In the genomic region with DNA sequence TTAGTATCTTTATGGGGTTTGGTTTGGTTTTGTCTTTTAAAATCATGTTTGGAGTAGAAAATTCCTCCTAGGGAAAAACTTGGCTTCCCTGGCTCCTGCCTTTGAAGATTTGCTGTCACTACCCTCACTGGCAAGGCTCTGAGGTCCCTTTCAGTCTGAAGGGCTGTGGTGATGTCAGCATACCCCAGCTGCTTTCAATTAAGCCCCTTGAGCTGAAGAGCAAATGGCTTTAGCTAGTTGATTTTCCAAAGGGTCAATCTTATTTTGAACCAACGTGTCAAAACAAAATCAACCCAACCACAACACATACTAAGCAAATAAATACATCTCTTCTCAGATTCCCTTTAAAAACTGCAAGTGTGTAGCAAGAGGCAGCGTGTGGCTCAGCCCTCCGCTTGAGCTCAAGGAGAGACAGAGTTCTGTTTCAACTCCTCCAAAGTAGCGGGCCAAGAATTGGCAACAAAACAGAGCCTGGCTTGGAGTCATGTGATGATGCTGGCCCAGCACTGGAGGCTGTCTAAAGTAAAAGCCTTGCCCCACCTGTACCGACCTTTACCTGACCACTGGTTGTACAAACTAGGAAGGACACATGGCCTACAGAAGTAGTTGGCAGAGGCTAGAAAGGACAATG, we compare ENCODE assay signal across 9 mouse cellular contexts. TPM values are rescaled to one million over a fixed set of nuclear protein-coding genes. Genes with fewer than 3 reads are reported as not detected.
DNase-seq lines count a peak whose midpoint lies in the region; ATAC-seq and TF ChIP-seq lines count a peak whose summit lies in the region.
"Had no signal": no experiment of that assay in that cellular context is flagged by ENCODE, and none has a peak within 500 bp of the region (broad histone marks: within the 10 kb centered on the region; RNA-seq: fewer than 3 reads in every experiment).

No protein-coding gene starts in this region.

- intact Hi-C loops in heart, postnatal 10 days (cut with DNase I) = no loop called here

- no peak for ATAC-seq in limb, embryonic 15.5 days (ENCODE audit: insufficient number of reproducible peaks, low FRiP score, low TSS enrichment, low read depth)

- no peak overlapping the region for H3K4me3 ChIP-seq in heart, embryonic 10.5 days
- no peak overlapping the region for H3K4me3 ChIP-seq in layer of hippocampus, adult 2 months
- H3K4me3 ChIP-seq in limb, embryonic 15.5 days = no peak overlapping the region

- no peak for DNase-seq in heart, embryonic 10.5 days (ENCODE audit: low spot score)
- no peak for DNase-seq in heart, postnatal 10 days
- DNase-seq in layer of hippocampus, adult 2 months (ENCODE audit: low spot score in 2 of 2) = no peak
- no peak for DNase-seq in layer of hippocampus, postnatal 14 days (ENCODE audit: low spot score in 2 of 2)
- DNase-seq in embryo, embryonic 10 days (ENCODE audit: low spot score) = peak; percentile 79
- DNase-seq in thymus, adult 18-20 months = no peak
- DNase-seq in right cerebral cortex, postnatal 14 days = no peak

- no peak for TF ChIP-seq CTCF in layer of hippocampus, adult 2 months (conservative IDR thresholded peaks at IDR 0.05)

- H3K4me1 ChIP-seq in heart, embryonic 10.5 days = peaks cover 45% of the 10 kb centered on the region
- peaks cover 47% of the 10 kb centered on the region for H3K4me1 ChIP-seq in limb, embryonic 15.5 days

- 0 out of 2 replicates have a peak, but pooled peaks cover 7% of the 10 kb centered on the region for H3K27me3 ChIP-seq in heart, embryonic 10.5 days (ENCODE audit: insufficient read depth, poor library complexity, severe bottlenecking)
- H3K27me3 ChIP-seq in limb, embryonic 15.5 days = no peaks in the 10 kb centered on the region

- H3K36me3 ChIP-seq in heart, embryonic 10.5 days = no peaks in the 10 kb centered on the region
- H3K36me3 ChIP-seq in limb, embryonic 15.5 days = no peaks in the 10 kb centered on the region

- no peaks in the 10 kb centered on the region for H3K9me3 ChIP-seq in heart, embryonic 10.5 days
- H3K9me3 ChIP-seq in limb, embryonic 15.5 days = no peaks in the 10 kb centered on the region

- no peak overlapping the region for H3K4me2 ChIP-seq in limb, embryonic 15.5 days
- H3K4me2 ChIP-seq: midbrain, embryonic 11.5 days had no signal

- no peak overlapping the region for H3K9ac ChIP-seq in limb, embryonic 15.5 days

- WGBS in heart, embryonic 10.5 days = 51% methylated on average over 5 of the region's 5 CpGs
- whole genome bisulfite sequencing in limb, embryonic 15.5 days = 42% methylated on average over 5 of the region's 5 CpGs

- peak overlapping the region; percentile 50; the same call in 1 of the 2 replicates for H3K27ac ChIP-seq in heart, embryonic 10.5 days
- peak overlapping the region; percentile 47 for H3K27ac ChIP-seq in layer of hippocampus, adult 2 months
- H3K27ac ChIP-seq in limb, embryonic 15.5 days = peak overlapping the region; percentile 67

RNA-seq across cellular contexts. Expression of a gene that starts 17.3 kb away (rescaled TPM):
- polyA plus RNA-seq in heart, embryonic 10.5 days (2016; fragmentation: Nextera tagmentation; extraction: Ambion mirVana) = 148 and 154 TPM in 2 replicates
- 100 to 1,000 TPM; 105 to 121 TPM for total RNA-seq in heart, postnatal 10 days (2021)
- total RNA-seq in layer of hippocampus, adult 2 months (2021) = 10 to 100 TPM; 70.3 to 82.5 TPM
- total RNA-seq in layer of hippocampus, postnatal 14 days (2021) = 100 to 1,000 TPM; 272 to 273 TPM
- 133 and 142 TPM in 2 replicates for polyA plus RNA-seq in limb, embryonic 15.5 days (2015; fragmentation: Nextera tagmentation; extraction: Ambion mirVana)
